9 mouse cellular contexts compared by ENCODE assay signal in the genomic region with DNA sequence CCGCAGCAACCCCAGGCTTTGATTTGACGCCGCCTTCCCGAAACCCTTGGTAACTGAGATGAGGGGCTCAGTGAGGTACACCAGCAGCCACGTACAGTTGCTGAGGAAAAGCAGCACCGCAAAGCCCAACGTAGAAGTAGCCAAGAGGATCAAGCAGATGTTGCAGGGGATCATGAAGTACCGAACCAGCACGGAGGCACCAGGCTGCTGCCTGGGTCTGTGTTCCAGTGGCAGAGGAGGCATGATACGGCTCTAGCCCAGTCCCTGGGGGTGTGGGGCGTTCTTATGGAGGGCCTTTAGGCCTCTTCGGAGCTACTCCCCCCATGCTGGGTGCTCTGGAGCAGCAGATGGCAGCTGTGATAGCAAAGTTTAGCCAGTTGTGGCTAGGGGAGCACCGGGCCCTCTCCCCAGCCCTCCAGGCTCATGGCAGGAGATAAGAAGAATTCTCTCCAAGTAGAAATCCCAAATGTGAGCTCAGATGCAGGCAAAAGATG. TPM values are rescaled to one million over a fixed set of nuclear protein-coding genes. Genes with fewer than 3 reads are reported as not detected.
DNase-seq lines count a peak whose midpoint lies in the region; ATAC-seq lines count a peak whose summit lies in the region.
"Had no signal": no experiment of that assay in that cellular context is flagged by ENCODE, and none has a peak within 500 bp of the region (broad histone marks: within the 10 kb centered on the region; RNA-seq: fewer than 3 reads in every experiment).

No protein-coding gene starts in this region.

- peak overlapping the region; percentile 66 for H3K4me2 ChIP-seq in heart, embryonic 12.5 days

- no peak for ATAC-seq in heart, embryonic 12.5 days (ENCODE audit: insufficient number of reproducible peaks, low FRiP score)

- no peak for DNase-seq in heart, postnatal 36 days
- DNase-seq in MEL-GATA-1-ER (ENCODE audit: extremely low read depth, low read depth) = peak; percentile 73
- no peak for DNase-seq in hindbrain, embryonic 10.5 days (ENCODE audit: low spot score)
- no peak for DNase-seq in midbrain, embryonic 10.5 days (ENCODE audit: low spot score)
- no peak for DNase-seq in Muller cell, postnatal 12 days (ENCODE audit: inconsistent ontology term)
- no peak for DNase-seq in urinary bladder, postnatal 10 days (ENCODE audit: low spot score)
- no peak for DNase-seq in natural killer cell, adult 2 months (ENCODE audit: low spot score in 2 of 2)

- peaks cover 63% of the 10 kb centered on the region for H3K4me1 ChIP-seq in heart, embryonic 12.5 days (replicated peaks)
- peaks cover 76% of the 10 kb centered on the region for H3K4me1 ChIP-seq in hindbrain, embryonic 10.5 days (replicated peaks)
- H3K4me1 ChIP-seq in midbrain, embryonic 10.5 days = peaks cover 91% of the 10 kb centered on the region

- no peaks in the 10 kb centered on the region for H3K27me3 ChIP-seq in heart, embryonic 12.5 days (replicated peaks)
- H3K27me3 ChIP-seq in hindbrain, embryonic 10.5 days (ENCODE audit: insufficient read depth, poor library complexity, severe bottlenecking) = no peaks in the 10 kb centered on the region
- no peaks in the 10 kb centered on the region for H3K27me3 ChIP-seq in midbrain, embryonic 10.5 days (ENCODE audit: low read depth, poor library complexity, severe bottlenecking)
- H3K27me3 ChIP-seq: CH12.LX had no signal

- peak overlapping the region; percentile 64 for H3K27ac ChIP-seq in heart, embryonic 12.5 days (ENCODE audit: poor library complexity, severe bottlenecking)
- H3K27ac ChIP-seq in hindbrain, embryonic 10.5 days = peak overlapping the region; percentile 90
- H3K27ac ChIP-seq in midbrain, embryonic 10.5 days (replicated peaks) = peak overlapping the region; percentile 93

- H3K9ac ChIP-seq in heart, embryonic 12.5 days = peak overlapping the region; percentile 74

- WGBS in heart, embryonic 12.5 days = 64% methylated on average over 13 of the region's 13 CpGs
- whole genome bisulfite sequencing in hindbrain, embryonic 10.5 days = 65% methylated on average over 13 of the region's 13 CpGs
- 61% methylated on average over 13 of the region's 13 CpGs for WGBS in midbrain, embryonic 10.5 days

- no peaks in the 10 kb centered on the region for H3K9me3 ChIP-seq in heart, embryonic 12.5 days (replicated peaks)
- H3K9me3 ChIP-seq in hindbrain, embryonic 10.5 days = no peaks in the 10 kb centered on the region
- no peaks in the 10 kb centered on the region for H3K9me3 ChIP-seq in midbrain, embryonic 10.5 days (replicated peaks)

- intact Hi-C loops in heart, postnatal 36 days (cut with DNase I) = no loop called here

- H3K4me3 ChIP-seq in heart, embryonic 12.5 days = peak overlapping the region; percentile 37
- peak overlapping the region; percentile 52 for H3K4me3 ChIP-seq in hindbrain, embryonic 10.5 days
- peak overlapping the region; percentile 59 for H3K4me3 ChIP-seq in midbrain, embryonic 10.5 days

- peaks cover 32% of the 10 kb centered on the region for H3K36me3 ChIP-seq in heart, embryonic 12.5 days
- H3K36me3 ChIP-seq in hindbrain, embryonic 10.5 days = peaks cover 68% of the 10 kb centered on the region
- peaks cover 64% of the 10 kb centered on the region for H3K36me3 ChIP-seq in midbrain, embryonic 10.5 days

RNA-seq across cellular contexts. Expression of a gene that starts 11.8 kb away (rescaled TPM):
- 69.5 and 81.5 TPM in 2 replicates for polyA plus RNA-seq in heart, embryonic 12.5 days (2016; fragmentation: Nextera tagmentation; extraction: Ambion mirVana)
- total RNA-seq in heart, postnatal 36 days (2021) = 10 to 100 TPM; 34.8 to 42.1 TPM
- 72.6 and 85.8 TPM in 2 replicates for polyA plus RNA-seq in hindbrain, embryonic 10.5 days (2016; fragmentation: Nextera tagmentation; extraction: Ambion mirVana)
- polyA plus RNA-seq in midbrain, embryonic 10.5 days (2016; fragmentation: Nextera tagmentation; extraction: Ambion mirVana) = 55.4 and 84.4 TPM in 2 replicates

RNA-seq across cellular contexts. Expression of a gene that starts 15.1 kb away (rescaled TPM):
- polyA plus RNA-seq in heart, embryonic 12.5 days (2016; fragmentation: Nextera tagmentation; extraction: Ambion mirVana) = 1.8 and 2.8 TPM in 2 replicates
- 1 to 10 TPM; 3.5 to 7.0 TPM for total RNA-seq in heart, postnatal 36 days (2021)
- 0.50 TPM in 1 of 2 replicates, not detected in the other for polyA plus RNA-seq in hindbrain, embryonic 10.5 days (2016; fragmentation: Nextera tagmentation; extraction: Ambion mirVana)
- polyA plus RNA-seq in midbrain, embryonic 10.5 days (2016; fragmentation: Nextera tagmentation; extraction: Ambion mirVana) = 0.21 and 0.73 TPM in 2 replicates

RNA-seq across cellular contexts. Expression of a gene that starts 17.6 kb away (rescaled TPM):
- 3.4 and 4.3 TPM in 2 replicates for polyA plus RNA-seq in heart, embryonic 12.5 days (2016; fragmentation: Nextera tagmentation; extraction: Ambion mirVana)
- 1 to 10 TPM; 7.7 to 8.4 TPM for total RNA-seq in heart, postnatal 36 days (2021)
- polyA plus RNA-seq in hindbrain, embryonic 10.5 days (2016; fragmentation: Nextera tagmentation; extraction: Ambion mirVana) = 4.3 and 7.0 TPM in 2 replicates
- 5.1 and 6.5 TPM in 2 replicates for polyA plus RNA-seq in midbrain, embryonic 10.5 days (2016; fragmentation: Nextera tagmentation; extraction: Ambion mirVana)

RNA-seq across cellular contexts. Expression of a gene that starts 30.2 kb away (rescaled TPM):
- polyA plus RNA-seq in heart, embryonic 12.5 days (2016; fragmentation: Nextera tagmentation; extraction: Ambion mirVana) = 1.3 and 1.6 TPM in 2 replicates
- 100 to 1,000 TPM; 208 to 223 TPM for total RNA-seq in heart, postnatal 36 days (2021)
- 1.2 and 1.8 TPM in 2 replicates for polyA plus RNA-seq in hindbrain, embryonic 10.5 days (2016; fragmentation: Nextera tagmentation; extraction: Ambion mirVana)
- polyA plus RNA-seq in midbrain, embryonic 10.5 days (2016; fragmentation: Nextera tagmentation; extraction: Ambion mirVana) = 1.1 and 1.3 TPM in 2 replicates

RNA-seq across cellular contexts. Expression of a gene that starts 49.2 kb away (rescaled TPM):
- polyA plus RNA-seq in heart, embryonic 12.5 days (2016; fragmentation: Nextera tagmentation; extraction: Ambion mirVana) = 18.0 and 18.2 TPM in 2 replicates
- total RNA-seq in heart, postnatal 36 days (2021) = 10 to 100 TPM in 1 of 2 experiments, 1 to 10 TPM in 1; 9.2 to 10.2 TPM
- polyA plus RNA-seq in hindbrain, embryonic 10.5 days (2016; fragmentation: Nextera tagmentation; extraction: Ambion mirVana) = 22.3 and 23.0 TPM in 2 replicates
- 23.2 and 24.4 TPM in 2 replicates for polyA plus RNA-seq in midbrain, embryonic 10.5 days (2016; fragmentation: Nextera tagmentation; extraction: Ambion mirVana)
